Mouse (Mus musculus) embryo, embryonic 11.5 days (tissue): ENCODE measurements around the gene Gprc5c.

Source experiments
- DNase-seq: peaks from one replicate; pipeline ENCODE4 v3.0.0-alpha.2; 2012; ENCODE audit warnings: low read depth, low spot score

Gene Gprc5c

GRCm38 (mm10) chr11:114833166-114833565, 17.8 kb upstream of the Gprc5c start:
- no peak for DNase-seq

- no peak for DNase-seq
Observed at GRCm38 (mm10) chr11:114843818-114844463, 7.0 kb upstream of the Gprc5c start.

GRCm38 (mm10) chr11:114844464-114845220, 6.3 kb upstream of the Gprc5c start:
- DNase-seq: no peak

GRCm38 (mm10) chr11:114846336-114846735, 4.6 kb upstream of the Gprc5c start:
- DNase-seq: no peak

- no peak for DNase-seq
Observed at GRCm38 (mm10) chr11:114847008-114847407, 3.9 kb upstream of the Gprc5c start.

GRCm38 (mm10) chr11:114849572-114849971, 1.4 kb upstream of the Gprc5c start:
- DNase-seq: no peak

- no peak for DNase-seq
Observed at GRCm38 (mm10) chr11:114850066-114850451, 893 bp upstream of the Gprc5c start.

- no peak for DNase-seq
Observed at GRCm38 (mm10) chr11:114851269-114851607, 286 bp downstream of the Gprc5c start.

GRCm38 (mm10) chr11:114851608-114852310, 807 bp downstream of the Gprc5c start:
- DNase-seq: no peak

GRCm38 (mm10) chr11:114852311-114853173, 1.6 kb downstream of the Gprc5c start:
- no peak for DNase-seq

GRCm38 (mm10) chr11:114853174-114853838, 2.4 kb downstream of the Gprc5c start:
- no peak for DNase-seq

- DNase-seq: no peak
Observed at GRCm38 (mm10) chr11:114854581-114854980, 3.6 kb downstream of the Gprc5c start.

- no peak for DNase-seq
Observed at GRCm38 (mm10) chr11:114856125-114856524, 5.2 kb downstream of the Gprc5c start.

- no peak for DNase-seq
Observed at GRCm38 (mm10) chr11:114858641-114859040, 7.7 kb downstream of the Gprc5c start.

- no peak for DNase-seq
Observed at GRCm38 (mm10) chr11:114861057-114861456, 10.1 kb downstream of the Gprc5c start.

GRCm38 (mm10) chr11:114862687-114863086, 11.7 kb downstream of the Gprc5c start:
- DNase-seq: no peak

- DNase-seq: no peak
Observed at GRCm38 (mm10) chr11:114863918-114864420, 13.0 kb downstream of the Gprc5c start.

GRCm38 (mm10) chr11:114865999-114866398, 15.0 kb downstream of the Gprc5c start:
- DNase-seq: no peak

GRCm38 (mm10) chr11:114866486-114867360, 15.8 kb downstream of the Gprc5c start:
- DNase-seq: no peak
